Comparison of ENCODE assay signal across 10 mouse cellular contexts in genomic region chr11:30265666-30266065, GRCm38 (mm10). TPM values are rescaled to one million over a fixed set of nuclear protein-coding genes. Genes with fewer than 3 reads are reported as not detected.
DNase-seq lines count a peak whose midpoint lies in the region; ATAC-seq and TF ChIP-seq lines count a peak whose summit lies in the region.
"Had no signal": no experiment of that assay in that cellular context is flagged by ENCODE, and none has a peak within 500 bp of the region (broad histone marks: within the 10 kb centered on the region; RNA-seq: fewer than 3 reads in every experiment).

No protein-coding gene starts in this region.

- ATAC-seq in kidney, postnatal 0 days (replicated peaks; ENCODE audit: low FRiP score, low read depth), result no peak
- ATAC-seq in embryonic facial prominence, embryonic 15.5 days (ENCODE audit: insufficient number of reproducible peaks, low FRiP score, low TSS enrichment, low read depth), result no peak
- no peak for ATAC-seq in hindbrain, embryonic 16.5 days
- no peak for ATAC-seq in monocyte, adult 5-6 weeks (replicated peaks; ENCODE audit: insufficient number of reproducible peaks, low FRiP score, low TSS enrichment, poor library complexity, severe bottlenecking)

- H3K27ac ChIP-seq in kidney, postnatal 0 days, result no peak overlapping the region
- 0 out of 2 replicates have a peak overlapping the region, but pooled peaks have one; percentile 7 for H3K27ac ChIP-seq in embryonic facial prominence, embryonic 15.5 days (replicated peaks)
- H3K27ac ChIP-seq in hindbrain, embryonic 16.5 days (ENCODE audit: low read depth, low read length), result no peak overlapping the region

- H3K4me1 ChIP-seq in kidney, postnatal 0 days (replicated peaks; ENCODE audit: insufficient read depth, low read length), result peaks cover 14% of the 10 kb centered on the region
- H3K4me1 ChIP-seq in embryonic facial prominence, embryonic 15.5 days, result peaks cover 15% of the 10 kb centered on the region; the same call in 1 of the 2 replicates
- H3K4me1 ChIP-seq in hindbrain, embryonic 16.5 days (ENCODE audit: control insufficient read depth, insufficient read depth, low read depth, low read length), result peaks cover 24% of the 10 kb centered on the region

- peak overlapping the region; percentile 73 for H3K4me2 ChIP-seq in kidney, postnatal 0 days (ENCODE audit: low read length)
- peak overlapping the region; percentile 40 for H3K4me2 ChIP-seq in embryonic facial prominence, embryonic 15.5 days (replicated peaks)
- H3K4me2 ChIP-seq in hindbrain, embryonic 16.5 days (ENCODE audit: low read length), result peak overlapping the region; percentile 80

- H3K27me3 ChIP-seq in kidney, postnatal 0 days (ENCODE audit: insufficient read depth, low read length), result no peaks in the 10 kb centered on the region
- H3K27me3 ChIP-seq in embryonic facial prominence, embryonic 15.5 days, result no peaks in the 10 kb centered on the region
- H3K27me3 ChIP-seq in hindbrain, embryonic 16.5 days (replicated peaks; ENCODE audit: control insufficient read depth, insufficient read depth, low read length), result no peaks in the 10 kb centered on the region

- H3K9ac ChIP-seq in kidney, postnatal 0 days (ENCODE audit: low read depth, low read length), result no peak overlapping the region
- H3K9ac ChIP-seq in embryonic facial prominence, embryonic 15.5 days, result no peak overlapping the region
- H3K9ac ChIP-seq in hindbrain, embryonic 16.5 days (ENCODE audit: low read depth, low read length), result peak overlapping the region; percentile 55; the same call in 1 of the 2 replicates

- no peak for TF ChIP-seq CTCF in kidney, postnatal 0 days (IDR thresholded peaks at IDR 0.05; ENCODE audit: low read depth)

- H3K9me3 ChIP-seq in kidney, postnatal 0 days (replicated peaks; ENCODE audit: low read length), result no peaks in the 10 kb centered on the region
- H3K9me3 ChIP-seq in embryonic facial prominence, embryonic 15.5 days (replicated peaks), result no peaks in the 10 kb centered on the region
- H3K9me3 ChIP-seq in hindbrain, embryonic 16.5 days (ENCODE audit: control insufficient read depth, low read length), result no peaks in the 10 kb centered on the region

- 65% methylated on average over 2 of the region's 2 CpGs for WGBS in kidney, postnatal 0 days
- WGBS in embryonic facial prominence, embryonic 15.5 days, result 62% methylated on average over 2 of the region's 2 CpGs
- WGBS in hindbrain, embryonic 16.5 days, result 70% methylated on average over 2 of the region's 2 CpGs

- DNase-seq in kidney, postnatal 0 days (ENCODE audit: low spot score), result no peak
- no peak for DNase-seq in kidney, postnatal 14 days
- DNase-seq in naive thymus-derived CD4-positive, alpha-beta T cell, adult 2 months (ENCODE audit: low read depth), result peak; percentile 2
- DNase-seq in T-cell, adult 2 months (ENCODE audit: low spot score), result no peak
- no peak for DNase-seq in kidney, adult 8-10 months
- DNase-seq: thymus, postnatal 25 days had no signal

- H3K4me3 ChIP-seq in kidney, postnatal 0 days (replicated peaks; ENCODE audit: low read depth, low read length), result peak overlapping the region; percentile 98
- peak overlapping the region; percentile 27 for H3K4me3 ChIP-seq in embryonic facial prominence, embryonic 15.5 days (replicated peaks)
- peak overlapping the region; percentile 97 for H3K4me3 ChIP-seq in hindbrain, embryonic 16.5 days (ENCODE audit: low read length)

- H3K36me3 ChIP-seq in kidney, postnatal 0 days (ENCODE audit: insufficient read depth, low read length), result no peaks in the 10 kb centered on the region
- no peaks in the 10 kb centered on the region for H3K36me3 ChIP-seq in embryonic facial prominence, embryonic 15.5 days
- no peaks in the 10 kb centered on the region for H3K36me3 ChIP-seq in hindbrain, embryonic 16.5 days (ENCODE audit: control insufficient read depth, insufficient read depth, low read length)
- H3K36me3 ChIP-seq: G1E had no signal

RNA-seq across cellular contexts. Expression of gene Sptbn1, which starts 2.3 kb away (rescaled TPM):
- 117 and 119 TPM in 2 replicates for polyA plus RNA-seq in kidney, postnatal 0 days (2015; fragmentation: Nextera tagmentation; extraction: Ambion mirVana)
- 99.0 and 104 TPM in 2 replicates for polyA plus RNA-seq in embryonic facial prominence, embryonic 15.5 days (2015; fragmentation: Nextera tagmentation; extraction: Ambion mirVana)
- polyA plus RNA-seq in hindbrain, embryonic 16.5 days (2015; fragmentation: Nextera tagmentation; extraction: Ambion mirVana), result 182 and 196 TPM in 2 replicates
- total RNA-seq in monocyte, adult 5-6 weeks (2017), result 99.6 to 222 TPM (median 123 TPM) in 3 replicates

Comparison
In these comparisons a context has a peak if more than half of its experiments do, and no peak if none do; other contexts are left out.
1. H3K4me3 ChIP-seq: peak in every context shown above with its lines; median percentile 98 in kidney, postnatal 0 days; 97 in hindbrain, embryonic 16.5 days; 27 in embryonic facial prominence, embryonic 15.5 days.